Mouse (Mus musculus) thymus, postnatal 25 days (tissue): ENCODE results near the gene Cpne9.

Experiments
- DNase-seq: peaks from one replicate; pipeline ENCODE4 v3.0.0; 2022

Gene Cpne9

DNA sequence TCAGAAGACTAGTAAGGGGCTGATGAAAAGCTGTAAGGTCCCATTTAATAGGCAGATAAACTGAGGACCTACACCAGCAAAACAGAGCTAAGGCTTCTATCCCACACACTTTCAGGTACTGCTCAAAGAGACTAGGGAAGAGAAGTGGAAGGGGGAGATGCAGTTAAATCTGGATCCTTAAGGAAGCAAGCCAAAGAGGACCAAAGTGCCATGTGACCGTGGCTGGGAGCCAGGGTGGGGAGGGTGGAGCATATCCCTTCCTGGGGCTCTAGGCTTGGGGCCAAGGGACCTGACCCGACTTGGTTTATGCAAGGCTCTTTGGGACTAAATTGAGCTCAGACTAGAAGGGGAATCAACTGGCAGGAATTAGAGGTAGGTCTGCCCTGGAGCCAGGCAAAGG is 62.2 kb downstream of the Cpne9 start:
- DNase-seq, result no peak

- no peak for DNase-seq
Measured at GRCm38 (mm10) chr6:113346897-113347296, 64.8 kb downstream of the Cpne9 start.

GRCm38 (mm10) chr6:113350538-113350937 is 68.4 kb downstream of the Cpne9 start:
- DNase-seq, result no peak

- DNase-seq, result no peak
Measured at GRCm38 (mm10) chr6:113351161-113351560, 69.1 kb downstream of the Cpne9 start.

DNA sequence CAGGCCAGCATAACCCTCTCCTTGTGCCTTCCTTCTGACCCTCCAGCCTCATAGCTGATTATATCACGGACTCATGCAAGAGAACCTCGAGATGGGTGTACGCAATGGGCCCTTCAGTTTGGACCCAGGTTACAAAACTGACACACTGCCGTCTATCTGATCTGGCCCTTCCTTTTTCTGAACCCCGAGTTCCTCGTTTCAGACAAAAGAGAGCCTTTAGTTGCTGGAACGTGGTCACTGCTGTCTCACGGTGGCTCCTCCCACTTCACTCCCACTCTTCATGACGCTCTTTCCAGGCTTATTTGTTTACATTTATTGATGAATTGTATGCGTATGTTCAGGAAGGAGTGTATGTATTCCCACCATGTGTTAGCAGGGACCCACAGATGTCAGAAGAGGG is 69.5 kb downstream of the Cpne9 start:
- DNase-seq, result no peak

DNA sequence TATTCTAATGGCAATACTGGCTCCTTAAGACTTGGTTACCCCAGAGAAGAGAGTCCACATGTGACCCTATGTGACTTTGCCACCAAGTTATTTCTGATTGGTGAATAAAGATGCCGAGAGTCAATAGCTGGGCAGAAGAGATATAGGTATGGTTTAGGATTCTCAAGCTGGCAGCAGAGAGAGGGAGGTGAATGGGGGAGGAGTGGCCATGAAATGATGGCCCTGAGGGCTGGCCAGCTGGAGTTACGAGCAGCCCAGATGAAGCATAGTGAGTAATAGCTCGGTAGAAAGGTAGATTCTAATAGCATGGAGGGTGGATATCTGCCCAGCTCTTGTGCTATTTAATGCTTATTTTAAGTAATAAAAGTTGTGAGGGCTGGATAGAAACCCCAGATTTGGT is 70.7 kb downstream of the Cpne9 start:
- DNase-seq, result no peak

DNA sequence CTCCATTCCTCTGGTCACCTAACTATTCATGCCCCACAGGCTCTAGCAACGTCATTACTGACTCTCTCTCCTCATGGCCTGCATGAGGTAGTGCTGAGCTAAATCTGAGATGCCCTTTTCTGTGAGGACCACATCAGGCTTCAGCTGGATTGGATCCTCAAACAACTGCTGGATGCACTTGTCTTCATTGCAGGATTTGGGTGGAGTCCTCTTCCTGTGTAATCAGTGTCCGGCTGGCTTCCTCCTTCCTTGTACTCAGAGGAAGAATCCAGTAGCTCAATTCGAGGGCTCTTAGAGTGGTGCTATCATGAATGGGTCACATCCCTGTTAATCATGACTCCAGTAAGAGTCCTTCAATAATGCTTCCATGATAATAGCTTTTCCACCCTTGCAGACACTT is 71.6 kb downstream of the Cpne9 start:
- no peak for DNase-seq
